Mouse (Mus musculus): ENCODE measurements at regions not wholly inside any gene's neighbourhood (a gene's known extent, or its start where the extent isn't known, plus 50 kb on each side); places are given as distances from the start of the nearest gene placed in this dataset.

DNA sequence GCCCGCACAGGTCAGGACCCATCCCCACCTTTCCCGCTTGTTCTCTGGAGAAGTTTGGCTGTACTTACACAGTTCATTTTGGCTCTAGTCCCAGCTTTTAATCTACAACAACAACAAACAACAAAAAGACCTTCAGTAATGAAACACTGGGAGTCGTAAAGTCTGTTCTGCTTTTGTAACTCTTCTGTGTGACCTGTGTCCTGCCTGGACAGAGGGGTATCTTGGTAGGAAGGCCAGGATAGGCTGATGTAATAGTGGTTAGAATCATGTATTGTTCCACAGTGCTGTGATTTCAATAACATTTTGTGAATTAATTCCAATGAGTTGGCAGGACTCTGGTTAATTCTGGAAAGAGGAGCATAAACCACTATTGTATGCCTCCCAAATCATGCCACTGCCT, 136.9 kb downstream of the Barhl2 start:
- no peak for DNase-seq (ENCODE audit: low read depth, low spot score)

DNA sequence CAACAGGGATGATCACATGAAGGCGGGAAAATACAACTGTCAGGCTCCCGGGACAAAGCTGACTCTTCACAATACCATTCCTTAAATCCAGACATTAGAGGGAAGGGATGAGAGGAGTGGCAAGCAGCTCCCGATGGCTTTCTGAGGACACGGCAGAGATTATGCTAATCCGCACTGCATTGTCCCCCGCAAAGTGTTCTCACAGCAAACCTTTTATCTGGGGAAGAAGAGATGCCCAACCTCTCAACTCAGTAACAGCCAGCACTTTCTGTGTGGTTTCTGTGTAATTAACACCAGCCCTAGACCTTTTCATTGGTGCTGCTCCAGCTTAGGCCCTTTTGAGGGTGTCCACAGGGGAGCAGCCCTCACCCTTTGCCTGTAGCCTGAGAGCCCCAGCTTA, 137.9 kb downstream of the Barhl2 start:
- DNase-seq (ENCODE audit: low read depth, low spot score), result no peak

DNA sequence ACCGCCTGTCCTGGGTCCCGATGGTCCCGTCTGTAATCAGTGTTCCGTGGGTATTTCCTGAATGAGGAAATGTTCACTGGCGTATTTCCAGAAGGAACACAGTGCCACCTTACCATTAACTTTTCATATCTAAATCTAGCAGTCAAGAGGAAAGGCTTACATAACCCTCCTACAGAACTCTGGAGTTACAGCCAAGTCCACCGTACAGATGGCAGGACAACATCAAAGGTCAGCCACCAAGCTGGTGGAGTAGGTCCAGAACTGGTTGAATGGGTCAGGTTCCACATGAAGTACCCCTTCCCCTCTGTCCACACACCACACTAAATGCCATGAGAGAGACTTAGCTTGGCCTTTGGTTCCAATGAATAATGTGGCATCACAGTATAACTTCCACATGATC, 139.7 kb downstream of the Barhl2 start:
- DNase-seq (ENCODE audit: low read depth, low spot score), result no peak

- DNase-seq (ENCODE audit: low read depth, low spot score), result no peak
These were observed 144.1 kb downstream of the Barhl2 start for GRCm38 (mm10) chr5:106313874-106314273.

- no peak for DNase-seq (ENCODE audit: low read depth, low spot score)
These were observed 156.6 kb downstream of the Barhl2 start for GRCm38 (mm10) chr5:106301372-106301771.

- no peak for DNase-seq (ENCODE audit: low read depth, low spot score)
These were observed 161.2 kb downstream of the Barhl2 start for GRCm38 (mm10) chr5:106296721-106297120.

- no peak for DNase-seq (ENCODE audit: low read depth, low spot score)
These were observed 162.0 kb downstream of the Barhl2 start for GRCm38 (mm10) chr5:106295993-106296392.

GRCm38 (mm10) chr5:106295538-106295937, 162.4 kb downstream of the Barhl2 start:
- no peak for DNase-seq (ENCODE audit: low read depth, low spot score)

- no peak for DNase-seq (ENCODE audit: low read depth, low spot score)
These were observed 165.4 kb downstream of the Barhl2 start for GRCm38 (mm10) chr5:106292387-106293229.

- DNase-seq (ENCODE audit: low read depth, low spot score), result no peak
These were observed 172.8 kb downstream of the Barhl2 start for GRCm38 (mm10) chr5:106285152-106285551.

GRCm38 (mm10) chr5:106284731-106285130, 173.2 kb downstream of the Barhl2 start:
- no peak for DNase-seq (ENCODE audit: low read depth, low spot score)

DNA sequence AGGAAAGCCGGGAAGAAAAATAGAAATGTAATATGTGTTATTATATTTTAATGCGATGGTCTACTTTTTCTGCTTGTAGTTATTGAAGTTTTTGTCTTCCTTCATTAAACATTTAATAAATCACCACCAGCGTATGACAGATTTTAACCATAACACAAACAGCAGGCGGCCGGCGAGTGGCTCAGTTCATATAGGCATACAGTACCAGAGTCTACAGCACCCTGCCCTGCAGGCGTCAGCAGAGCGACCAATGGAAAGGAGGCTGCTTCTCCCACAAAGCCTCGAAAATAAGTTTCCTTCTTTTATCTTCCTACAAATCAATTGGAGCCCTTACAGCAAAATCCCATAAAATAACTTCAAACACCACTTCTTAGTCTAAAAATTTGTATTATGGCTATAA, 175.3 kb downstream of the Barhl2 start:
- DNase-seq (ENCODE audit: low read depth, low spot score), result no peak

DNA sequence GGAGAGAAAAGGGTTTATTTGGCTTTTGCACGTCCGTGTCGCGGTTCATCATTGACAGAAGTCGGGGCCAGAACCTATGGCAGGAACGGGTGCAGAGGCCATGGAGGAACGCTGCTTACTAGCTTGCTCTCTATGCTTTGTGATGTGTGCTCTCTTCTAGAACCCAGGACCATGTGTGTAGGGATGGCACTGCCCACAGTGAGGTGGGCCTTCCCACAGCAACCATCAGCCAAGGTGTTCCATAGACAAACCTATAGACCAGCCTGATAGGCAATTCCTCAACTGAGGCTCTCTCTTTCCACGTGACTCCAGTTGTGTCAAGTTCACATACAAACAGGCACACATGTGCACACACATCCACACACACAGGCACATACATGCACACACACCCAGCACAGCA, 180.2 kb downstream of the Barhl2 start:
- DNase-seq (ENCODE audit: low read depth, low spot score), result no peak

GRCm38 (mm10) chr5:106277231-106277630, 180.7 kb downstream of the Barhl2 start:
- DNase-seq (ENCODE audit: low read depth, low spot score), result no peak

DNA sequence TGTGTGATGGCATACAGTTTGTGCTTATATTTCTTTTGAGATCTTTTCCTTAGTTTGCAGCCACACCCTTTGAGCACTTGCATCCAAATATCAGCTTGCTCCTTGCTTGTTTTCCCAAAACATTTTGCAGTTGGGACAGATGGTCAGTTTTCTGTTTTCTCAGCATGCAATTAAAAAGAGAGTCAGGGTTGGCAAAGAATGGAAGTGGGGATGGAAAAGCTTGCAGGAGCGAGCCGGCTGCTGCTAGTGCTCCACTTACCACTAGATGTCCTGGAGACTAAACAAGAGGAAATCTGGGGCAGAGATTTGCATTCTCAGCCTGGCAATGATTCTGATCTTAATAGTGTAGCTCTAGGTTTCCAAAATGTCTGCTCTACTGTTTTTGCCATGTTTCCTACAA, 181.8 kb downstream of the Barhl2 start:
- no peak for DNase-seq (ENCODE audit: low read depth, low spot score)

- DNase-seq (ENCODE audit: low read depth, low spot score), result peak; percentile 44
These were observed 183.3 kb downstream of the Barhl2 start for GRCm38 (mm10) chr5:106274617-106275016.

- no peak for DNase-seq (ENCODE audit: low read depth, low spot score)
These were observed 193.4 kb downstream of the Barhl2 start for GRCm38 (mm10) chr5:106264536-106264935.

GRCm38 (mm10) chr5:106257179-106257578, 200.8 kb downstream of the Barhl2 start:
- DNase-seq (ENCODE audit: low read depth, low spot score), result no peak

- DNase-seq (ENCODE audit: low read depth, low spot score), result no peak
These were observed 228.8 kb downstream of the Barhl2 start for GRCm38 (mm10) chr5:106229154-106229553.

- DNase-seq (ENCODE audit: low read depth, low spot score), result no peak
These were observed 233.8 kb downstream of the Barhl2 start for GRCm38 (mm10) chr5:106224141-106224540.

- DNase-seq (ENCODE audit: low read depth, low spot score), result no peak
These were observed 248.4 kb downstream of the Barhl2 start for GRCm38 (mm10) chr5:106209543-106209942.

DNA sequence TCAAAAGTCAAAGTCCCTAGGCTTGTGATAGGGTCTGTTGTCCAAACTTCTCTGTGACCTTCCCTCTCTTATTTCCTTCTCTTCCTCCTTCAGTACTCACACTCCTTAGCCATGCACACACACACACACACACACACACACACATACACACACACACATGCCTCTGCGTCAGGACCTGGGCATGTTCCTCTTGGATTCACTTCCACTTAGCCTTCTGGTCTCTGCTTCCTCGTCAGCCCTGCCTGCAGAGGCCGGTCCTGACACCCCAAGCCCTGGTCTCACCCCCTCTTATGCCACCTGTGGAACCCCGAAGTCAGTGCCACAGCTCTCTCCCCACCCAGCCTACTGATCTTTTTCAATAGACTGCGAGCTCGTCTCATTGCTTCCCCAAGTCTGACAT, 250.3 kb downstream of the Barhl2 start:
- DNase-seq (ENCODE audit: low read depth, low spot score), result no peak

DNA sequence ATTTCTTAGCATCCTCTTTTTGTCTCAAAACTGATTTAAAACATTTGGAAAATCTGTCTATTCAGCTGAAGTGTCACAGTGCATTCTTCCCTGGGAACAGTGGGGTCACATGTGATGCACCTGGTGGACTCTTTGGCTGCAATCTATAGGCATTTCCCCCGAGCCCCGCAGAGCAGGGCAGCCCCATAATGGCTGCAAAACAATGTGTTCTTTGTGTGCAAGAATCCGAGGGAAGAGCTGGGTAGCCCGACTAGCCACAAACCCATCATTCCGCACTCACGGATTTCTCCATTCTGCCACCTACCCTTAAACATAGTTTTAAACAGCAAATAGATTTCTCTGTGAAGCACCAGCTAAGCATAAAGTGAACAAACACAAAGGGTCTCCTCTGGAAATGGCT, 252.2 kb downstream of the Barhl2 start:
- DNase-seq (ENCODE audit: low read depth, low spot score), result peak; percentile 60

- DNase-seq (ENCODE audit: low read depth, low spot score), result no peak
These were observed 257.3 kb downstream of the Barhl2 start for GRCm38 (mm10) chr5:106200631-106201030.
